Mouse (Mus musculus) CH12.LX (cell line): Measurements from ENCODE around the gene Cers6. TPM values are rescaled to one million over a fixed set of nuclear protein-coding genes. Genes with fewer than 3 reads are reported as not detected.

Experiments
- DNase-seq: peaks from one replicate; pipeline ENCODE4 v3.0.0-alpha.2; 2013; ENCODE audit errors: extremely low read depth
- H3K27ac ChIP-seq: 2 replicates; pipeline ENCODE4 v1.5.1; 2012; ENCODE audit warnings: low read depth, mild to moderate bottlenecking, control low read depth, moderate library complexity; ENCODE audit not compliant: insufficient read depth
- H3K27me3 ChIP-seq: replicated peaks from 2 replicates; pipeline ENCODE3; 2012; ENCODE audit warnings: inconsistent platforms
- H3K36me3 ChIP-seq, 2 experiments: replicated peaks in 1 of 2; 2 replicates each; pipeline versions ENCODE3 to v1.6.1; 2012; ENCODE audit warnings: inconsistent platforms in 1 of 2, low read length in 1 of 2, mild to moderate bottlenecking in 1 of 2, mixed read lengths in 1 of 2, moderate library complexity in 1 of 2; ENCODE audit not compliant: control insufficient read depth in 1 of 2, insufficient read depth in 1 of 2
- H3K4me1 ChIP-seq, 2 experiments: 2 replicates each; pipeline ENCODE4 v1.6.1; 2012; ENCODE audit warnings: inconsistent platforms in 1 of 2, moderate library complexity in 1 of 2; ENCODE audit not compliant: insufficient read depth in 2 of 2, control insufficient read depth in 1 of 2
- H3K4me2 ChIP-seq: 2 replicates; pipeline ENCODE4 v1.6.1; 2012; ENCODE audit warnings: low read depth, mild to moderate bottlenecking, control low read depth; ENCODE audit not compliant: poor library complexity, insufficient read depth, severe bottlenecking
- H3K4me3 ChIP-seq, 3 experiments: fragments of 150-350 bp in 1 of 3; sonication (generic) in 1 of 3; replicated peaks in 1 of 3; 2 replicates each; pipeline versions ENCODE3 to v1.5.1; 2011 to 2012; ENCODE audit warnings: low read depth in 2 of 3, low read length in 2 of 3, mild to moderate bottlenecking in 2 of 3, moderate library complexity in 2 of 3, control low read depth in 1 of 3, improper control_type of control experiment in 1 of 3, inconsistent platforms in 1 of 3, mixed read lengths in 1 of 3; ENCODE audit not compliant: poor library complexity in 1 of 3
- H3K79me2 ChIP-seq: replicated peaks from 2 replicates; pipeline ENCODE4 v1.6.1; 2012; ENCODE audit warnings: mild to moderate bottlenecking, moderate library complexity; ENCODE audit not compliant: control insufficient read depth, poor library complexity, insufficient read depth, severe bottlenecking; ENCODE audit errors: extremely low read depth
- H3K9ac ChIP-seq: 2 replicates; pipeline ENCODE4 v1.6.1; 2012; ENCODE audit warnings: low read depth, mild to moderate bottlenecking, control low read depth, moderate library complexity; ENCODE audit not compliant: insufficient read depth
- H3K9me3 ChIP-seq: replicated peaks from 2 replicates; pipeline ENCODE3; 2012; ENCODE audit warnings: low read length, inconsistent platforms, mixed read lengths
- CHD1 ChIP-seq: IDR thresholded peaks from 2 replicates; pipeline ENCODE4 v1.6.1; 2012; ENCODE audit warnings: low read depth, low read length, improper control_type of control experiment, inconsistent platforms
- CTCF ChIP-seq, 2 experiments: IDR thresholded peaks in 1 of 2; conservative IDR thresholded peaks in 1 of 2; 2 replicates each; pipeline ENCODE4 v1.5.1; 2011 to 2012; ENCODE audit warnings: low read depth in 2 of 2, low read length in 2 of 2, improper control_type of control experiment in 1 of 2, inconsistent platforms in 1 of 2, mild to moderate bottlenecking in 1 of 2, moderate library complexity in 1 of 2
- E2F4 ChIP-seq: IDR thresholded peaks from 2 replicates; pipeline ENCODE4 v1.6.1; 2011; ENCODE audit warnings: low read depth, low read length, improper control_type of control experiment; ENCODE audit not compliant: insufficient replicate concordance
- EP300 ChIP-seq: IDR thresholded peaks from 2 replicates; pipeline ENCODE4 v1.6.1; 2011; ENCODE audit warnings: low read length, improper control_type of control experiment
- ETS1 ChIP-seq: conservative IDR thresholded peaks from 2 replicates; pipeline ENCODE4 v1.6.1; 2012; ENCODE audit warnings: low read depth, mild to moderate bottlenecking, inconsistent platforms, low read length, improper control_type of control experiment, moderate library complexity
- GABPA ChIP-seq: IDR thresholded peaks from 2 replicates; pipeline ENCODE4 v1.6.1; 2012; ENCODE audit warnings: low read depth, low read length, improper control_type of control experiment, inconsistent platforms; ENCODE audit not compliant: insufficient replicate concordance
- HCFC1 ChIP-seq: IDR thresholded peaks from 2 replicates; pipeline ENCODE4 v1.6.1; 2012; ENCODE audit warnings: low read depth, mild to moderate bottlenecking, inconsistent platforms, low read length, improper control_type of control experiment
- RAD21 ChIP-seq: IDR thresholded peaks from 2 replicates; pipeline ENCODE4 v1.6.1; 2011; ENCODE audit warnings: low read depth, mild to moderate bottlenecking, low read length, improper control_type of control experiment, moderate library complexity
- RCOR1 ChIP-seq: conservative IDR thresholded peaks from 2 replicates; pipeline ENCODE4 v1.6.1; 2012; ENCODE audit warnings: low read depth, mild to moderate bottlenecking, inconsistent platforms, low read length, improper control_type of control experiment
- SIN3A ChIP-seq: IDR thresholded peaks from 2 replicates; pipeline ENCODE4 v1.6.1; 2012; ENCODE audit warnings: low read length, improper control_type of control experiment, inconsistent platforms
- TBP ChIP-seq: conservative IDR thresholded peaks from 2 replicates; pipeline ENCODE4 v1.6.1; 2011; ENCODE audit warnings: low read depth, low read length, improper control_type of control experiment
- TCF12 ChIP-seq: IDR thresholded peaks from 2 replicates; pipeline ENCODE4 v1.6.1; 2014; ENCODE audit warnings: low read depth, mild to moderate bottlenecking, inconsistent platforms, low read length, improper control_type of control experiment
- UBTF ChIP-seq: IDR thresholded peaks from 2 replicates; pipeline ENCODE4 v1.6.1; 2012; ENCODE audit warnings: low read depth, mild to moderate bottlenecking, inconsistent platforms, low read length, improper control_type of control experiment, moderate library complexity
- ZC3H11A ChIP-seq: IDR thresholded peaks from 2 replicates; pipeline ENCODE4 v1.6.1; 2012; ENCODE audit warnings: low read depth, mild to moderate bottlenecking, inconsistent platforms, low read length, improper control_type of control experiment
- ZKSCAN1 ChIP-seq: IDR thresholded peaks from 2 replicates; pipeline ENCODE4 v1.6.1; 2012; ENCODE audit warnings: low read depth, inconsistent platforms, low read length, improper control_type of control experiment, borderline replicate concordance
- dilution Hi-C: fragments of 300-500 bp; cut with MboI; formaldehyde crosslinking; loops from 2 replicates; pipeline ENCODE4 v1.14.3; 2020; ENCODE audit warnings: low sequenced_read_pairs; ENCODE audit not compliant: extremely low pct_unique_long_range_greater_than_20kb, extremely low pct_ligation_motif_present
- in situ Hi-C: fragments of 300-500 bp; cut with MboI; formaldehyde crosslinking; loops from 3 replicates; pipeline ENCODE4 v1.14.3; 2019; ENCODE audit warnings: low sequenced_read_pairs, low pct_ligation_motif_present, low pct_unique_long_range_greater_than_20kb, mixed read lengths
- polyA plus RNA-seq: library from polyadenylated mRNA; unstranded; fragments of >175 nt; gene quantifications from 2 replicates; pipeline ENCODE4 v1.2.1, GENCODE M21; 2012; ENCODE audit warnings: low read depth; ENCODE audit not compliant: insufficient read length
- total RNA-seq, 2 experiments: library from RNA; depleted of rRNA; stranded (reverse); fragments of 300-350 nt in 1 of 2; fragments of >200 nt in 1 of 2; gene quantifications; 2 replicates each; pipeline ENCODE4 v1.2.3; 2012 to 2014

Cers6 gene
- total and polyA plus RNA-seq, 3 experiments, result not detected

DNA sequence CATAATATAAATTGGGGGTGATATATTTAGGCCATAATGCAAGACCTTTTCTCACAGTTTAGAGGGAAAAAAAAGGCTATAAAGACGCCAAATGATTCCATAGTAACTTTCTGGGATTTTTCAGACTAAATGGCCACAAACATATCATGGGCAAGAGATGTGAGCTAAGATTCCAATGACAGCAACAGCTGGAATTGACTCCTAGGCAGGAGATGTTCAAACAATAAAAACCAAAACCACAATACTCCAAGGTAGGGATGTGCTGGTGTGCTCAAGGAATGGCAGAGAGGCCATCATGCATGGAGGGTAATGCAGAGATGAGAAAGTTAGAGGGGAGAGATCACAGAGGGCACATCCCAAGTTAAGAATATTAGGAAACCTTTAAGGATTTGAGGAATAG is 257.8 kb downstream of the Cers6 start:
- no peak for DNase-seq
- H3K4me3 ChIP-seq, result no peak overlapping the region
- no peaks in the 10 kb centered on the region for H3K27me3 ChIP-seq
- in situ Hi-C loops, result no loop called here
- H3K9ac ChIP-seq, result no peak overlapping the region
- dilution Hi-C loops, result no loop called here
- H3K4me1 ChIP-seq, result no peaks in the 10 kb centered on the region
- TF ChIP-seq RCOR1 (no peak), ETS1 (no peak), E2F4 (no peak), HCFC1 (no peak), ZKSCAN1 (no peak), ZC3H11A (no peak), GABPA (no peak), RAD21 (no peak)
- H3K36me3 ChIP-seq, result no peaks in the 10 kb centered on the region
- no peaks in the 10 kb centered on the region for H3K79me2 ChIP-seq
- H3K27ac ChIP-seq, result no peak overlapping the region
- peaks cover 4% of the 10 kb centered on the region for H3K9me3 ChIP-seq
- no peak overlapping the region for H3K4me2 ChIP-seq

DNA sequence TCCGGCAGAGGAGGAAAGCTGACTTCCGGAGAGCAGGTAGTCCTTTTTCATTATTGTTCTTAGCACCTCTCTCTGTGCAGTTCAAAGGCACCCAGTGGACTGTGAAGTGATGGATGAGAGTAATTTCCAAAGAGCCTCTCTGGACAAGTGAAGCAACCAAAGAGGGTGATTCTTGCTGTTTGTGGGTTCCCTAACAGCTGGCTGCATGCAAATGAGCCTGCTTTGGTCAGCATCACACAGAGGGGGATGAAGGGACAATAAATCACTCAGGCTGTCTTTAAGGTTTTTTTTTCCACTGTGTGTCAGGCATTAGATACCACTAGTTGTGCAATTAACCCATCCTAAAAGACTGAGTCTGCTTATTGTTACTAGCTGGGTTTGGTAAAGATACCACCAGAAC is 258.5 kb downstream of the Cers6 start:
- H3K27me3 ChIP-seq, result no peaks in the 10 kb centered on the region
- peaks cover 4% of the 10 kb centered on the region for H3K9me3 ChIP-seq
- no peak overlapping the region for H3K4me2 ChIP-seq
- H3K4me1 ChIP-seq, result no peaks in the 10 kb centered on the region
- no peaks in the 10 kb centered on the region for H3K36me3 ChIP-seq
- TF ChIP-seq SIN3A (no peak), TCF12 (no peak), GABPA (no peak), CTCF (conservative IDR thresholded peaks at IDR 0.05 in 1 of 2, IDR thresholded peaks at IDR 0.05 in 1 of 2; ENCODE audit: low read depth in 2 of 2, low read length in 2 of 2) (no peak), CHD1 (no peak), EP300 (no peak)
- H3K4me3 ChIP-seq, result no peak overlapping the region
- DNase-seq, result no peak
- H3K9ac ChIP-seq, result no peak overlapping the region
- in situ Hi-C loops (no loop called here), dilution Hi-C loops (no loop called here)
- H3K79me2 ChIP-seq, result no peaks in the 10 kb centered on the region
- no peak overlapping the region for H3K27ac ChIP-seq

DNA sequence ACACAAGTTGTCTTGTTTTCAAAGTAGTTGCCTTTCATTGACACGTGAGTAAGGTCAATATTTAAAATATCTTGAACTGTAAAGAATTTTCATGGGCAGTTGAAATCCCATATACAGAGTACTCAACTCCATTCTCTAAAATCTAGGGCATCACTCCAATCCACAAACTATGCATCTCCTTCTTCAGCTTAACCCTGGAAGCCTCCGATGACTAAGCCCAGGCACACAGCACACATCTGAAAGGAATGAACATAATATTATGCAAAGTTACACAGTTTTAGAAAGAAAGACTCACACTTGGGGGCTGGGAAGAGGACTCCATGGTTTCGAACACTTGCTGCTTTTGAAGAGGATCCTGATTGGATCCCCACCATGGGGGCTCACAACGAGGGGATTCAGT is 260.4 kb downstream of the Cers6 start:
- no peak overlapping the region for H3K9ac ChIP-seq
- no peak overlapping the region for H3K4me3 ChIP-seq

More for the DNA sequence above, 260.4 kb downstream of the Cers6 start:
- in situ Hi-C loops, result no loop called here
- TF ChIP-seq TBP, result no peak
- 0 out of 4 replicates have a peak, but pooled peaks of 1 of the 2 experiments have one; percentile 3 for TF ChIP-seq CTCF (conservative IDR thresholded peaks at IDR 0.05 in 1 of 2, IDR thresholded peaks at IDR 0.05 in 1 of 2; ENCODE audit: low read depth in 2 of 2, low read length in 2 of 2)
- TF ChIP-seq UBTF, result no peak
- Histone ChIP-seq H3K79me2 (no peaks in the 10 kb centered on the region), H3K4me2 (no peak overlapping the region), H3K9me3 (no peaks in the 10 kb centered on the region), H3K27ac (no peak overlapping the region), H3K36me3 (no peaks in the 10 kb centered on the region), H3K27me3 (no peaks in the 10 kb centered on the region), H3K4me1 (no peaks in the 10 kb centered on the region)
- DNase-seq, result no peak
- dilution Hi-C loops, result no loop called here
